9 mouse cellular contexts compared by ENCODE assay signal in the genomic region with DNA sequence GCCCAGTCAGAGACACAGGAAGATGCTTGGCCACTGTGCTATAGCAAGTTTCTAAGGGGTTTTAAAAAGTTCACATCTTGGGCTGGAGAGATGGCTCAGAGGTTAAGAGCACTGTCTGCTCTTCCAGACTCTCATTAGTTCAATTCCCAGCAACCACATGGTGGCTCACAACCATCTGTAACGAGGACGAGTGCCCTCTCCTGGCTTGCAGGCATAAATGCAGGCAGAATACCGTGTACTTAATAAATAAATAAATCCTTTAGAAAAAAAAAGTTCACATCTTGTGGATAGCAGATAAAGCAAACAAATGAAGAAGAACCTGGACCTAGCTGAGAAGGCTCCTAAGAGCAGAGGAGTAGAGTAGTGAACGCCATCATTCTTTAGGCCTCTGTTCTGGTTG. TPM values are rescaled to one million over a fixed set of nuclear protein-coding genes. Genes with fewer than 3 reads are reported as not detected.
DNase-seq lines count a peak whose midpoint lies in the region; ATAC-seq and TF ChIP-seq lines count a peak whose summit lies in the region.
"Had no signal": no experiment of that assay in that cellular context is flagged by ENCODE, and none has a peak within 500 bp of the region (broad histone marks: within the 10 kb centered on the region; RNA-seq: fewer than 3 reads in every experiment).

No protein-coding gene starts in this region.

- no peaks in the 10 kb centered on the region for H3K27me3 ChIP-seq in hindbrain, postnatal 0 days (ENCODE audit: insufficient read depth, low read length)
- H3K27me3 ChIP-seq in hindbrain, embryonic 13.5 days, result no peaks in the 10 kb centered on the region
- H3K27me3 ChIP-seq: heart, embryonic 15.5 days had no signal

- ATAC-seq in hindbrain, postnatal 0 days, result no peak
- no peak for ATAC-seq in hindbrain, embryonic 13.5 days (ENCODE audit: low FRiP score)

- H3K4me2 ChIP-seq in hindbrain, postnatal 0 days (ENCODE audit: low read depth, low read length), result no peak overlapping the region
- no peak overlapping the region for H3K4me2 ChIP-seq in hindbrain, embryonic 13.5 days
- H3K4me2 ChIP-seq: heart, embryonic 15.5 days had no signal

- H3K9me3 ChIP-seq in hindbrain, postnatal 0 days (ENCODE audit: low read length), result no peaks in the 10 kb centered on the region
- H3K9me3 ChIP-seq in hindbrain, embryonic 13.5 days, result no peaks in the 10 kb centered on the region
- H3K9me3 ChIP-seq: heart, embryonic 15.5 days had no signal

- no peak overlapping the region for H3K4me3 ChIP-seq in hindbrain, postnatal 0 days (ENCODE audit: low read length)
- no peak overlapping the region for H3K4me3 ChIP-seq in hindbrain, embryonic 13.5 days
- H3K4me3 ChIP-seq: heart, embryonic 15.5 days had no signal

- peaks cover 87% of the 10 kb centered on the region for H3K36me3 ChIP-seq in hindbrain, postnatal 0 days (ENCODE audit: insufficient read depth, low read length)
- peaks cover 96% of the 10 kb centered on the region for H3K36me3 ChIP-seq in hindbrain, embryonic 13.5 days

- H3K4me1 ChIP-seq in hindbrain, postnatal 0 days (ENCODE audit: insufficient read depth, low read length), result no peaks in the 10 kb centered on the region
- H3K4me1 ChIP-seq in hindbrain, embryonic 13.5 days (replicated peaks), result no peaks in the 10 kb centered on the region
- H3K4me1 ChIP-seq: heart, embryonic 15.5 days had no signal

- 48% methylated on average over 4 of the region's 4 CpGs for WGBS in hindbrain, postnatal 0 days
- whole genome bisulfite sequencing in hindbrain, embryonic 13.5 days, result 62% methylated on average over 4 of the region's 4 CpGs

- no peak overlapping the region for H3K9ac ChIP-seq in hindbrain, postnatal 0 days (replicated peaks; ENCODE audit: low read length)
- H3K9ac ChIP-seq in hindbrain, embryonic 13.5 days, result no peak overlapping the region
- H3K9ac ChIP-seq: heart, embryonic 15.5 days had no signal

- peak; percentile 57 for TF ChIP-seq CTCF in hindbrain, postnatal 0 days (IDR thresholded peaks at IDR 0.05; ENCODE audit: low read depth)

- DNase-seq in hindbrain, postnatal 0 days (ENCODE audit: low spot score), result peak; percentile 55
- DNase-seq in A20 (ENCODE audit: low read depth, low spot score) (peak; percentile 56), ES-CJ7 (ENCODE audit: low read depth, low spot score) (peak; percentile 79)
- DNase-seq in induced T-regulatory cell, adult 2 months (ENCODE audit: low read depth), result peak; percentile 68
- no peak for DNase-seq in yolk sac, embryonic 10.5 days (ENCODE audit: low spot score)
- DNase-seq in left cerebral cortex, adult 11 months (ENCODE audit: low spot score), result no peak
- DNase-seq in right cerebral cortex, postnatal 25 days, result no peak

- no peak overlapping the region for H3K27ac ChIP-seq in hindbrain, postnatal 0 days
- H3K27ac ChIP-seq in hindbrain, embryonic 13.5 days, result no peak overlapping the region
- H3K27ac ChIP-seq: heart, embryonic 15.5 days had no signal

RNA-seq across cellular contexts. Expression of a gene that starts 16.2 kb away (rescaled TPM):
- 24.9 and 36.3 TPM in 2 replicates for total RNA-seq in hindbrain, postnatal 0 days (2014; rRNA removed)
- 94.8 and 95.0 TPM in 2 replicates for polyA plus RNA-seq in hindbrain, postnatal 0 days (2015; fragmentation: Nextera tagmentation; extraction: Ambion mirVana)
- 111 and 114 TPM in 2 replicates for polyA plus RNA-seq in hindbrain, embryonic 13.5 days (2015; fragmentation: Nextera tagmentation; extraction: Ambion mirVana)

RNA-seq across cellular contexts. Expression of a gene that starts 45.3 kb away (rescaled TPM):
- 3.5 and 6.5 TPM in 2 replicates for total RNA-seq in hindbrain, postnatal 0 days (2014; rRNA removed)
- 17.2 and 20.8 TPM in 2 replicates for polyA plus RNA-seq in hindbrain, postnatal 0 days (2015; fragmentation: Nextera tagmentation; extraction: Ambion mirVana)
- polyA plus RNA-seq in hindbrain, embryonic 13.5 days (2015; fragmentation: Nextera tagmentation; extraction: Ambion mirVana), result 22.1 and 24.3 TPM in 2 replicates

RNA-seq across cellular contexts. Expression of a gene that starts 56.2 kb away (rescaled TPM):
- 2.7 TPM in 1 of 2 replicates, not detected in the other for total RNA-seq in hindbrain, postnatal 0 days (2014; rRNA removed)
- polyA plus RNA-seq in hindbrain, postnatal 0 days (2015; fragmentation: Nextera tagmentation; extraction: Ambion mirVana), result 0.38 and 0.93 TPM in 2 replicates
- 0.35 and 0.41 TPM in 2 replicates for polyA plus RNA-seq in hindbrain, embryonic 13.5 days (2015; fragmentation: Nextera tagmentation; extraction: Ambion mirVana)

Comparison
In these comparisons a context has a peak if more than half of its experiments do, and no peak if none do; other contexts are left out.
1. DNase-seq: peak in hindbrain, postnatal 0 days (single experiment), A20 (single experiment), ES-CJ7 (single experiment) and induced T-regulatory cell, adult 2 months (single experiment); none in yolk sac, embryonic 10.5 days (single experiment), left cerebral cortex, adult 11 months (single experiment) and right cerebral cortex, postnatal 25 days (single experiment).